Mouse (Mus musculus) lung, postnatal 0 days (tissue): ENCODE measurements around the gene Plcb1. TPM values are rescaled to one million over a fixed set of nuclear protein-coding genes. Genes with fewer than 3 reads are reported as not detected.

Experiments
- ATAC-seq: fragments of 200-750 bp; cut with Nextera tagmentation; 2 replicates; pipeline ENCODE4 v1.8.0; 2017; ENCODE audit warnings: moderate library complexity
- DNase-seq: peaks from one replicate; pipeline ENCODE4 v3.0.0-alpha.2; 2016; ENCODE audit warnings: low spot score
- H3K27ac ChIP-seq: fragments of 300-500 bp; sonication (generic); 2 replicates; pipeline ENCODE4 v1.5.1; 2014; ENCODE audit warnings: antibody characterized with exemption, mild to moderate bottlenecking, low read length, mixed read lengths
- H3K27me3 ChIP-seq: fragments of 300-500 bp; sonication (generic); replicated peaks from 2 replicates; pipeline ENCODE4 v1.6.1; 2014; ENCODE audit warnings: low read length, mixed read lengths; ENCODE audit not compliant: insufficient read depth
- H3K36me3 ChIP-seq: fragments of 300-500 bp; sonication (generic); 2 replicates; pipeline ENCODE4 v1.6.1; 2014; ENCODE audit warnings: low read length, mixed read lengths; ENCODE audit not compliant: insufficient read depth
- H3K4me1 ChIP-seq: fragments of 300-500 bp; sonication (generic); 2 replicates; pipeline ENCODE4 v1.6.1; 2014; ENCODE audit warnings: antibody characterized with exemption, low read depth, low read length, mixed read lengths; ENCODE audit not compliant: insufficient read depth
- H3K4me2 ChIP-seq: fragments of 300-500 bp; sonication (generic); replicated peaks from 2 replicates; pipeline ENCODE4 v1.6.1; 2014; ENCODE audit warnings: low read depth, mild to moderate bottlenecking, low read length, moderate library complexity, mixed read lengths
- H3K4me3 ChIP-seq: fragments of 300-500 bp; sonication (generic); 2 replicates; pipeline ENCODE4 v1.5.1; 2014; ENCODE audit warnings: low read depth, low read length
- H3K9ac ChIP-seq: fragments of 300-500 bp; sonication (generic); replicated peaks from 2 replicates; pipeline ENCODE4 v1.6.1; 2014; ENCODE audit warnings: low read depth, mild to moderate bottlenecking
- H3K9me3 ChIP-seq: fragments of 300-500 bp; sonication (generic); 2 replicates; pipeline ENCODE4 v1.6.1; 2016; ENCODE audit warnings: low read length, mixed read lengths
- CTCF ChIP-seq: IDR thresholded peaks from 2 replicates; pipeline ENCODE4 v1.5.1; 2016; ENCODE audit warnings: antibody characterized with exemption, mild to moderate bottlenecking
- EP300 ChIP-seq: IDR thresholded peaks from 2 replicates; pipeline ENCODE4 v1.6.1; 2016; ENCODE audit warnings: antibody characterized with exemption, mild to moderate bottlenecking, control low read depth
- whole genome bisulfite sequencing: fragments of 180-500 bp; shearing (Covaris S2); extraction: QIAGEN DNeasy Blood & Tissue Kit; methylation state at CpG from one replicate; pipeline ENCODE4 v1.1.7; 2014; 5-methylcytosine and 5-hydroxymethylcytosine counted together
- polyA plus RNA-seq: library from polyadenylated mRNA; unstranded; fragments of >200 nt; fragmentation: Nextera tagmentation; extraction: Ambion mirVana; gene quantifications from 2 replicates; pipeline ENCODE4 v1.2.1, GENCODE M21; 2015

Plcb1 gene
- polyA plus RNA-seq, 1 experiment from 2014 or later: 8.7 TPM

- Histone ChIP-seq H3K27ac (no peak overlapping the region), H3K4me2 (no peak overlapping the region), H3K9ac (no peak overlapping the region), H3K9me3 (no peaks in the 10 kb centered on the region), H3K36me3 (no peaks in the 10 kb centered on the region), H3K27me3 (no peaks in the 10 kb centered on the region), H3K4me3 (no peak overlapping the region), H3K4me1 (no peaks in the 10 kb centered on the region)
- ATAC-seq (no peak), DNase-seq (no peak)
- no peak for TF ChIP-seq EP300
- peak; percentile 19 for TF ChIP-seq CTCF
- WGBS: 64% methylated on average over 5 of the region's 5 CpGs
Observed at GRCm38 (mm10) chr2:134779826-134780225, 6.0 kb upstream of the Plcb1 start.

- DNase-seq (no peak), ATAC-seq (no peak)
- no peaks in the 10 kb centered on the region for H3K4me1 ChIP-seq
- H3K9ac ChIP-seq: no peak overlapping the region
- H3K4me2 ChIP-seq: no peak overlapping the region
- H3K4me3 ChIP-seq: no peak overlapping the region
- H3K27me3 ChIP-seq: no peaks in the 10 kb centered on the region
- TF ChIP-seq EP300 (no peak), CTCF (no peak)
- H3K9me3 ChIP-seq: no peaks in the 10 kb centered on the region
- H3K27ac ChIP-seq: no peak overlapping the region
- no peaks in the 10 kb centered on the region for H3K36me3 ChIP-seq
Observed at GRCm38 (mm10) chr2:134780316-134780715, 5.6 kb upstream of the Plcb1 start.

- ATAC-seq: no peak
- H3K4me3 ChIP-seq: peak overlapping the region; percentile 64
- H3K27ac ChIP-seq: no peak overlapping the region
- no peak overlapping the region for H3K9ac ChIP-seq
- TF ChIP-seq EP300: no peak
- no peak for TF ChIP-seq CTCF
- H3K36me3 ChIP-seq: no peaks in the 10 kb centered on the region
- WGBS: 6% methylated on average over 6 of the region's 6 CpGs
- no peak for DNase-seq
- no peaks in the 10 kb centered on the region for H3K27me3 ChIP-seq
- peak overlapping the region; percentile 79 for H3K4me2 ChIP-seq
- H3K4me1 ChIP-seq: no peaks in the 10 kb centered on the region
- H3K9me3 ChIP-seq: no peaks in the 10 kb centered on the region
Observed at GRCm38 (mm10) chr2:134786856-134787250, 986 bp downstream of the Plcb1 start.

- Histone ChIP-seq H3K9me3 (no peaks in the 10 kb centered on the region), H3K4me3 (peak overlapping the region; percentile 64; the same call in 1 of the 2 replicates), H3K36me3 (no peaks in the 10 kb centered on the region), H3K4me2 (peak overlapping the region; percentile 79), H3K4me1 (no peaks in the 10 kb centered on the region), H3K9ac (no peak overlapping the region), H3K27me3 (no peaks in the 10 kb centered on the region), H3K27ac (no peak overlapping the region)
- WGBS: 44% methylated on average over 12 of the region's 12 CpGs
- ATAC-seq: no peak
- no peak for TF ChIP-seq CTCF
- TF ChIP-seq EP300: no peak
- no peak for DNase-seq
Observed at GRCm38 (mm10) chr2:134787336-134788095, 1.6 kb downstream of the Plcb1 start.

- no peaks in the 10 kb centered on the region for H3K9me3 ChIP-seq
- no peak overlapping the region for H3K4me3 ChIP-seq
- H3K9ac ChIP-seq: no peak overlapping the region
- no peak for DNase-seq
- H3K27me3 ChIP-seq: no peaks in the 10 kb centered on the region
- ATAC-seq: no peak
- H3K4me1 ChIP-seq: no peaks in the 10 kb centered on the region
- 47% methylated on average over 7 of the region's 7 CpGs for WGBS
- no peak overlapping the region for H3K27ac ChIP-seq
- H3K36me3 ChIP-seq: no peaks in the 10 kb centered on the region
- no peak for TF ChIP-seq CTCF
- H3K4me2 ChIP-seq: no peak overlapping the region
Observed at GRCm38 (mm10) chr2:134792926-134793325, 7.1 kb downstream of the Plcb1 start.

GRCm38 (mm10) chr2:134800226-134800625, 14.4 kb downstream of the Plcb1 start:
- WGBS: 19% methylated on average over 1 of the region's 1 CpGs
- H3K4me3 ChIP-seq: no peak overlapping the region
- no peaks in the 10 kb centered on the region for H3K4me1 ChIP-seq
- peak; percentile 28 for DNase-seq
- H3K27me3 ChIP-seq: no peaks in the 10 kb centered on the region
- ATAC-seq: no peak
- H3K9me3 ChIP-seq: no peaks in the 10 kb centered on the region
- H3K27ac ChIP-seq: no peak overlapping the region
- TF ChIP-seq EP300 (no peak), CTCF (no peak)
- no peaks in the 10 kb centered on the region for H3K36me3 ChIP-seq
- H3K9ac ChIP-seq: no peak overlapping the region
- no peak overlapping the region for H3K4me2 ChIP-seq
